Mouse (Mus musculus) testis, adult 2 months (tissue): ENCODE data around the gene Slain2.

Source experiments
- CTCF ChIP-seq: fragments of 200-500 bp; IDR thresholded peaks from 2 replicates; pipeline ENCODE4 v1.5.1; 2012; ENCODE audit warnings: low read depth, mild to moderate bottlenecking, inconsistent platforms, low read length, moderate library complexity; ENCODE audit not compliant: control insufficient read depth, insufficient read depth, insufficient replicate concordance
- POLR2A ChIP-seq: fragments of 200-500 bp; IDR thresholded peaks from 2 replicates; pipeline ENCODE4 v1.6.1; 2012; ENCODE audit warnings: low read depth, mild to moderate bottlenecking, inconsistent platforms, low read length, moderate library complexity; ENCODE audit not compliant: control insufficient read depth

- TF ChIP-seq CTCF, result no peak
- no peak for TF ChIP-seq POLR2A
Measured at GRCm38 (mm10) chr5:72897998-72898397, 16.1 kb upstream of the Slain2 start.
